Mouse (Mus musculus) left cerebral cortex, postnatal 25 days (tissue): ENCODE data around the gene Ttll12. TPM values are rescaled to one million over a fixed set of nuclear protein-coding genes. Genes with fewer than 3 reads are reported as not detected.

ENCODE experiments used
- DNase-seq, 2 experiments: peaks; one replicate each; pipeline ENCODE4 v3.0.0; 2022; ENCODE audit warnings: low spot score in 2 of 2, mixed read lengths in 1 of 2
- intact Hi-C: fragments of 180-260 bp; cut with DNase I; formaldehyde crosslinking; loops from one replicate; pipeline ENCODE4 v1.15.1; 2025
- total RNA-seq, 2 experiments: library from RNA; stranded (reverse); gene quantifications; 2 replicates each; pipeline ENCODE4 v1.2.3; 2021

Ttll12 gene
- total RNA-seq, 2 experiments from 2014 or later, result 10.9 to 12.3 TPM

DNA sequence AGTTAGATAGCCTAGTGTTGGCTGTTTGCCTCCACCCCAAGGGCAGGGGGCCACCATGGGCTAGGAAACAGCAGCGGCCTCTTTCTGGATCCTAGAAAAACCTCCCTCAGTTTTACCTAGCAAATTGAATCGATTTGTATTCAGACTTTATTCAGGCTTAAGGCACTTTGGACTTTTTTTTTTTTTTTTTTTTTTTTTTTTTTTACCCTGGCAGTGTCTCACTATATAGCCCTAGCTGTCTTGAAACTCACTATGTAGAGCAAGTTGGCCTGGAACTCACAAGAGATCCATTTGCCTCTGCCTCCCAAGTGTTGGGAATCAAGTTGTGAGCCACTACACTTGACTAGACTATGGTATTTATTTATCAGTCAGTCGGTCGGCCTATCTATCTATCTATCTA lies 1.9 kb upstream of the Ttll12 start:
- no peak for DNase-seq
- intact Hi-C loops, result no loop called here

DNA sequence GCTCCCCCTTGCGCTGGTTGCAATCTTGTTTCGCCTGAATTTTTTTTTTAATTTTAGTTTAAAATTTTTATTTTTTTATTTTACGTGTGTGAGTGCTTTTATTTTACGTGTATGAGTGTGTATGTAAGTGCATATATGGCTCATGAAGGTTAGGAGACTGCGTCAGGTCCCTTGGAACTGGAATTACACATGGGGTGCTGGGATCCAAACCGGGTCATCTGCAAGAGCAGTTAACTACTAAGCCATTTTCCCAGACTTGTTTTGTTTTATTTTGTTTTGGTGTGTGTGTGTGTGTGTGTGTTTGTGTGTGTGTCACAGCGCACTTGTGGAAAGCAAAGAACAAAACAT lies 381 bp upstream of the Ttll12 start:
- no peak for DNase-seq
- intact Hi-C loops, result no loop called here

DNA sequence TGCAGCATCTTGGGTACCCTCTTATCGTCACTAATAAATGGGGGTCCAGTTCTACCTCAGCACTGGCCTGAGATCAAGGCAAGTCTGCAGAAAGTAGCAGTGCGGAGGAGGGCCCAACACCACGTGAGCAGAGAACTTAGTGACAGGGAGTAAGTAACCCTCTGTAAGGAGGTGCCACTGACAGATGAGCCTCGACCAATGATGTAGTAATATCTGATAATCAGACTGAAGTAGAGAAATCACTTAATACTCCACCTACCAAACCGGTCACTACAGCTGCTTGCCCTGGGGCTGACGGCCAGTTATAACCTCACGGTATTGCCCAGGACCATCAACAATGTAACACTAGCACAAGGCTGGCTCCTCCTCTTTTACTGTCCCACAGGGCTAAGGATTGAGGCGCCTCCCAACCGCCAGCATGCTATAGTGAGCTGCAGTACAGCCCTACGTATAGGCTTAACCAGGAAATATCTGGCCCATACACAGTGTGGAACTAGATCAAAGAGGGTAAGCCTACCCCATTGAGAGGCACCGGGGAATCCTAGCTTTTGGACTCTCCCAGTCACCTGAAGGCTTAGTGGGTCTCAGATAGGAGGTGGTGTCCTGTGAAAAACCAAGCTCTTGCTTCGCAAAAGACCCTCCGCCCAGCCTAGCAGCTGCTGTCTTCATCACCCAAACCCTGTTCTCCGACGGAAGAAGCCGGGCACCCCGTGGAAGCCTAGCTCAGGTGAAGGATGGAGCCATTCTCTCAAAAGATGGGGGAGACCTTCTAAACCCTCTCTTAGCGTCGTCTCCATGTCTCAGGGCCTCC lies 1.1 kb downstream of the Ttll12 start:
- intact Hi-C loops, result no loop called here
- no peak for DNase-seq

DNA sequence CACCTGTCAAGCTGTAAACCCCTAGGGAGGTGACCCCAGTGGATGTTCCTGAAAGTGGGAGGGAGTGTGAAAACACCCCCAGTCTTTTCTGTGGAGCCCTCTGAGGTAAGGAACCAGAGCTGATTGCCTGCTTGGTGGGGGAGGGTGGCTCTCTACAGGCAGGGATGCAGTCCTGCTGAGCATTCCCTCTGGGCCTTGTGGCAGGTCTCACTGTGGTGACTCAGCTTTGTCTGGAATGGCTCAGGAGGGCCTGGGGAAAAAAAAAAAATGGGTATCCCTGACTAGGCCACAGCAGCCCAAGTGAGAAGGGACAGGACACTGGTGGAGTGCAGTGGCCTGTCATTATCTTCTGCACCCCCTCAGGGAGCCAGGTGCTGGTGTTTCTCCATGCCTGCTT lies 1.8 kb downstream of the Ttll12 start:
- intact Hi-C loops, result no loop called here

DNA sequence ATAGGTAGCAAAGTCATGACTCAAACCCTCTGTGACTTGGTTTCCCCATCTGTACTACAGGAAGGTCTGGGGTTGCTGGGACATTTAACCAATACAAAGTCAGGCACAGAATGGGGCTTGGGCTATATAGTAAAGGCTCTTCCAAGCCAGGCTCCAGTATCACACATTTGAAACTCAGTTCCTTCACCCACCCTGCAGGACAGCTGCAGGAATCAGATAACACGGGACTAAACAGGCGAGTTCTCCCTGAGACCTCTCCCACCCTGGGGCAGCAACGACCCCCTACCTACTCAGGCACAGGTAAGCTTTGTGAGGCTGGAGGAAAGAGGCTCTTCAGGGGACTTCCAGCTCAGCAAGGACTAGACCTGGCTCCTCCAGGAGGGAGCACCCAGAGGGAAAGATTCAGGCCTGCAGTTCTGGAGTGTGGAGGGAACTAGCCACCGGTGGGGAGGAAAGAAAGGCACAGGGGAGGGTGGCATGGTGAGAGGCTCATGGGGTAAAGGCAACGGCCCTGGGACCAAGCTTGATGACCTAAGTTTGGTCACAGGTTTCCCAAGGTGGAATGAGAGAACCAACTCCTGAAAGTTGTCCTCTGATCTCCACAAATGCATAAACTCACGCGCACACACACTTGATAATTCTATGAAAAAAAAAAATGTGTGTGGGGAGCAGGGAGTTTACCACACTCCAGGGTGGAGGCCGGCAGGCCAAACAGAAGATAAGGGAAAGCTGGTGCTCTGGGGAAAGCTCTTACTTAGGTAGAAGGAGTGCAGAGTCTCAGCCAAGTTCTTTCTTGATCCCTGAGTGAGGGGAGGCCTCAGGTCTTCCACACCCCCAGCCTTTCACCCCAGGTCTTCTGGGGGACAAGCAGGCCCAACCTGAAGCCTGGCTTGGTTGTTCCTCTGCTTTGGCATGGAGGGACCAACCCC lies 2.4 kb downstream of the Ttll12 start:
- intact Hi-C loops, result no loop called here
- no peak for DNase-seq

More for the DNA sequence above, 1.8 kb downstream of the Ttll12 start:
- DNase-seq, result no peak

DNA sequence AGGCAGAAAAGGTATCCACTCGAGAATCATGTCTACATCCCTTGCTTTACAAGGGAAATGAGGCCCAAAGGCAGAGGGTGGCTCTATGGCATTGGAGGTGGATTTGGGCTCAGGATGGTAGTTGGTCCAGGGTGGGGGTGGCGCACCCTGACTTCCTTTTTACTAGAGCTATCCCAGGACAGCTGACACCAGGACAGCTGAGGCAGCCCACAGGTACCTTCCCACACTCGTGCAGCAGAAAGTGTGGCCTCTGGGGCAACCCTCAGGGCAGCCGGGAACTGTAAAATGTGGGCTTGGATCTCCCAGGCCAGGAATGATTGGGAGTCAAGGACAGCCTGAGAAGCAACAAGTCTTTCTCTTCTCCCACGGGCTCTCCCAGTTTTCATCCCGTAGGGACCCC lies 3.2 kb downstream of the Ttll12 start:
- DNase-seq, result no peak
- intact Hi-C loops, result no loop called here

DNA sequence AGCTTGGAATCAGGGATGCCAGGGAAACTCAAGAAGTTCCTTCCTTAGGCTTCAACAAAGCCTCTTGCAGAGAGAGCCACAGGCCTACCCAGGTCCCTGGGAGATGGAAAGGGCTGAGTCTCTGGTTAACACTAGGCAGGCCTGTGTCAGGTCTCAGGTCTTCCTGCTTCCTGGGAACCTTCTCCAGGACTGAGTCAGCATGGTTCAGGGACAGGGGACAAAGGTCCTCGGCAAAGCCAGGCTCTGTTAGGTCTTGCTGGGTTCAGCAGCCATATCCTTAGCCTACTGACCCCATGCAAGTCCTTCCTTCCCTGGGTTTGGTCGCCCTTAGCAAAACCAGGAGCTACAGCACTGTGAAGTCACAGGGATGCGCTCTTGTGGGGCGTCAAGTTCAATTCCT lies 4.1 kb downstream of the Ttll12 start:
- no peak for DNase-seq
- intact Hi-C loops, result no loop called here

DNA sequence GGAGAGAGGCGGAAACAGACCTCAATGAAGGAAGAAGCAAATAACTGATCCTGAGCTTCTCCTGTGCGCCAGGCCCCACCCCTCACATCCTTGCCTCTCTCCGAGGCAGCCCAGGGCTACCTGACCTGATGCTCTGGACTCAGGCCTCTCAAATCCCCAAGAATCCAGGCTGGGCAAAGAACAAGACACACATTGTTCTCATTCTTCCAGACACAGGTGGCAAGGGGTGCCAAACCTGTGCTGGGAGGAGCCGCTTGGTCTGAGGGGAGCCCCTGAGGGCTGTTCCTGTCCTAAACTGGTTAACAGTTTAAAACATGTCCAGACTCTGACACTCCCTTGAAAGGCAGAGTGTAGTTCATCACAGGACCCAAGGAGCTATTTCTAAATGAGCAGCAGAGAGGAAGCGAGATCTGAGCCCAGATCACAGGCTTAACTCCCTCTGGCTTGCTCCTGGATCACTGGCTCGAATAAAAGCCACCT lies 10.2 kb downstream of the Ttll12 start:
- intact Hi-C loops, result no loop called here
- no peak for DNase-seq

DNA sequence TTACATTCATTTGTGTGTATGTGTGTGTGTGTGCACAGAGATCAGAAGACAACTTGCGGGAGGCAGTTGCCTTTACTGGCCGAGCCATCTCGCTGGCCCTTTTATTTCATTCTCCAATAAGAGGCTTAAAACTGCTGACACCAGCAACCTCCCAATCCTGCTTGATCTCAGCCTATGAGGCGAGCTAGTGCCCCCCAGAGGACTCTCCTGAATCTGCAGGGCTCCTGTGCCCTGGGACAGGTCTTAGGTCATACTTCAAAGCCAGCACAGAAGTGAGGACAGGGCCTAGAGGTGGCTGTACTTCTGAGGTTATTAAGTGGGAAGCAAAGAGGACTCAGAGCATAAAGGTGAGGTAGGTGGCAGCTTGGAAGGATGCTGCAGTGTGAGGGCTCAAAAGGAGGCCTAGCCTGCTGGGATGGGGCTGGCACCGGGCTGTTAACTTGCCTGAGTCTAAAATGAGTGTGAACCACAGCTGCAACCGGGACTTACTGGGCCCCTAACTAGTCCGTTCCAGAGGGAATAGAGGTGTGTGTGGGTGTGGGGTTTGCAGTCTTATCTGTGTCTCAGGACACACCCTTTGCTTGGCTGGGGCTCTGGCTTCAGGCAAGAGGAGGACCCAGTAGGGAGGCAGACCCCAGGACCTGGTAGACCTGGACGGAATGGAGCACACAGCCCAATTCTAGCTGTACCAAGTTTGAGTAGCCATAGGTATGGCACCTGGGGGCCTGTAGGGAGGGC lies 11.4 kb downstream of the Ttll12 start:
- no peak for DNase-seq
- intact Hi-C loops, result no loop called here

DNA sequence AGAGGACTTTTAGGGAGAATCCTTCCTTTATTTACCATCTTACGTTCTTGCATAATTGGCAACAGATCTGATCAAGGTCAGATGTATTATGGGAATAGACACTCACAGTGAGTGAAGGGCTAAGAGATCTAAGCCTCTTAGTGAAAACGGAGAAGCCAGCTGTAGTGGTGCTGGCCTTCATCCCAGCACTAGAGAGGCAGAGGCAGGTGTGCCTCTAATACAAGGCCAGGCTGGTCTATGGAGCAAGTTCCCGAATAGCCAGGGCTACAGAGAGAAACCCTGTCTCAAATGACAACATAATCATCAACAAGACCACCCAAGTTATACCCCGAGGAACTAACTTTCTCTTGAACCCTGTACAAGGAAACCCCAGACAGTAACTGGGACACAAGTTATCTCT lies 12.0 kb downstream of the Ttll12 start:
- intact Hi-C loops, result no loop called here
- no peak for DNase-seq

DNA sequence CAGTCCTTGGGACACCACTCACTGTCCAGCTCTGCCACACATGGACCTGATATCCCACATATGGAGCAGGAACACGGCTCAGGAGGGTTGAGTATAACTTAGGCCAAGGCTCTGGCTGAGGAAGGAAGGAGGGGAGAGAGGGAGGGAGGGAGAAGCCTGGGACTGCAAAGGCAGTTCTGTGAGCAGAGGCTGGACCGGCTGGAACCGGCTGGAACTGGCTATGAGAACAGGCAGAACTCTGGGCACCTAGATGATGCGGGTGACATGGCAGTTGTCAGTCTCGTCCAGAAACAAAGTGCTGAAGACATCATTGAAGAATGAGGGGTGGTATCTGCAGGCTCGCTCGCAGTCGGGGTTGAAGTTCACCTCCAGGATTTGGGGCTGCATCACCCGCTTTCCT lies 18.3 kb downstream of the Ttll12 start:
- intact Hi-C loops, result no loop called here
- DNase-seq, result no peak

DNA sequence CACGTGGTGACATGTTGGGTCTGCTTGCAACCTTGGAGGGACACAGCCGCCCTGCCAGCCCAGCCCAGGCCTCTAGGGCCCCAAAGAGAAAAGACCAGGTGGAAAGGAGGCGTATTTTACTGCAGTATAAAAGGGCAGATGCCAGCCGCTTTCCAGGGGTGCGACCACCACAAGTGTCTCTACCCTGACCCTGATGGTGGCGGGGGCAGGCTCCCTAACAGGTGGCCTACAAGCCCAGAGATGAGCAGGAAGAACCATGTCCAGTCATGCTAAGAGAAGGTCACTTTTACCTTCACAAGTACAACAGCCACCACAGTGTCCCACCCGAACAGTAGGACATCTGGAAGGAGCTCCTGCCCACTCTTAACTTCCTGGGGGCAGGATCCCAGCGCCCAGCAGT lies 19.4 kb downstream of the Ttll12 start:
- intact Hi-C loops, result no loop called here
- no peak for DNase-seq

DNA sequence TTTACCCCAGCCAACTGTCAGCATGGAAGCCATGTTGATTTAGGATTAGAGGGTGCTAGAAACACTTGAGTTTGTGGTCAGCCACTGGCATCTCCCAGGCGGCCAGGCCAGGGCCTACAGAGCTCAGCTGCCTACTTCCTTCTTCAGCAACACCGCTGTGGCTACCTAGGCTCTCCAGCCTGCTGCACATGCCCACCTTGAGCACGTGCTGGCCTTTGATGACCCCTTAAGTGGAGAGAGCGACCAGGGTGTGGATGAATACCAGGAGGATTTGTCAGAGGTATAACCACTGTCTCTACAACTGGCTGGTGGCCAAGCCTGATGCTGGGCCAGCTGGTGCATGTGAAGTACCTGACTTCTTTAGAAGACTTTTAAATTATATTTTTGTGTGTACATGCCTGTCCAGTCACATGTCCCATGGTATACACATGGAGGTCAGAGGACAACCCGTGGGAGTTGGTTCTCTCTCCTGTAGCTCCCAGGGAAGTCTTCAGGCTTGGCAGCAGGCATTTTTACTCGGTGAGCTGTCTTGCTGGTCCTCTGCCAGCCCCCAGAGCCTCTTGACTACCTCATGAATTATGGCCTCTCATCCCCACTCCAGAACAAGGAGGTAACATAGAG lies 20.1 kb downstream of the Ttll12 start:
- intact Hi-C loops, result no loop called here
- DNase-seq, result no peak

DNA sequence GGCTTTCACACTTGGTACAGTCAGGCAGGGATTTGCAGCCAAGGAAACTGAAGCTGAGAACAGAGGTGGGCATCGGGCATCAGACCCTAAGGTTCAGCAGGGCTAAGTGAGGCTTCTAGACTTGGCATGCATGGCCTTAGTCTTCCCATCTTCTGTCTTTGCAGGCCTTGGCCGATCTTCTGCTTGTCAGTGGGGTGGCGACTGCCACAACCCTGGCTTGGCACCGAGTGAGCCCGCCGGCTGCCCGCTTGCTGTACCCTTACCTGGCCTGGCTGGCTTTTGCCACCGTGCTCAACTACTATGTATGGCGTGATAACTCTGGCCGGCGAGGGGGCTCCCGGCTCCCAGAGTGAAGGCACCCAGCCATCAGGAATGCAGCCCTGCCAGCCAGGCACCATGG lies 21.4 kb downstream of the Ttll12 start:
- no peak for DNase-seq
- intact Hi-C loops, result no loop called here

DNA sequence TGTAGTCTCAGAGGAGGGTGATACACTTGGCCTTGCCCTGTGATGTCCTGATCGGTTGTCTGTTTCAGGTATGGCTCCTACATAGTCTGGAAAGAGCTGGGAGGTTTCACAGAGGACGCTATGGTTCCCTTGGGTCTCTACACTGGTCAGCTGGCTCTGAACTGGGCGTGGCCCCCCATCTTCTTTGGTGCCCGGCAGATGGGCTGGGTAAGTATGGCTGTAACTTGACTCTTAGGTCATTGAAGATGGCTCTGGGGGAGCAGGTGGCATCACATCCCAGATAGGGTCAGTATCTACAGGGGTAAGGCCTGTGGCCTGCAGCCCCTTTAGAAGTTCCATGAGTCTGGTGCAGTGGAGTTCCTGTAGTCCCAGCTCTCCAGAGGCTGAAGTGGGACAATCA lies 22.8 kb downstream of the Ttll12 start:
- intact Hi-C loops, result no loop called here
- DNase-seq, result no peak

DNA sequence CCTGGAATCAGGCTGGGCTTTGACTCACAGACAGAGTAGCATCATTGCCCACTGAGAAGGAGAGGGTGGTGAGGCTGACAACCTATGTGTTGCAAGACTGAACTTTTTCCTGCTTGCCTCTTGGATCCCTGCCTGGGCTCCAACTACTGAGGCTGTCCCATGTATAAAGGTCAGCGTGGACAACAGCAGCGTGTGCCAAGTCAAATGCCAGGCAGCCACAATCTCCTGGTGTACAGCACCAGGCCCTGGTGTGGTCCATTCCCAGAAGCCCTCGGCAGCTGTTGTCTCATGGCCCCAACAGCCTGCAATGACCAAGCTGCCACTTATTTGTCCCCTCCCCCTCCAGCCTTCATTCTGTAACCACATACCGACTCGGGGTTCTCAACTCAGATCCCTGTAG lies 23.3 kb downstream of the Ttll12 start:
- no peak for DNase-seq
- intact Hi-C loops, result no loop called here

DNA sequence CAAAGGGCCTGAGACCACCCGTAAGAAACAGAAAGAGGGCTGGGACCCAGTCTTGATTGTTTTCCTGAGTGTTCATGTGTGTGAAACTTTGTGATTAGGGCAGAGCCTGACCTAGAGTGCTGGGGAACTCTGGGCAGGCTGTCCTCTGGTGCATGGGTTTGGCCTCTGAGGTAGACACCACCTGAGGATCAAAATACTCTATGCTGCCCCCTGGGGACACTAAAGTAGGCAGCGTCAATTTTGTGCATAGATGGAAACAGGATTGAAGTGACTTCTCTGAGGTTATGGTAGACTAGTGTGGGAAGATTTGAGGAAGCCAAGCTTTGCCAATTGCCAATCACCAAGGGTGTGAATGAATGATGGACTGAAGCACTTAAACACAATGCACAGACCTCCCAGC lies 24.3 kb downstream of the Ttll12 start:
- no peak for DNase-seq
- intact Hi-C loops, result no loop called here

DNA sequence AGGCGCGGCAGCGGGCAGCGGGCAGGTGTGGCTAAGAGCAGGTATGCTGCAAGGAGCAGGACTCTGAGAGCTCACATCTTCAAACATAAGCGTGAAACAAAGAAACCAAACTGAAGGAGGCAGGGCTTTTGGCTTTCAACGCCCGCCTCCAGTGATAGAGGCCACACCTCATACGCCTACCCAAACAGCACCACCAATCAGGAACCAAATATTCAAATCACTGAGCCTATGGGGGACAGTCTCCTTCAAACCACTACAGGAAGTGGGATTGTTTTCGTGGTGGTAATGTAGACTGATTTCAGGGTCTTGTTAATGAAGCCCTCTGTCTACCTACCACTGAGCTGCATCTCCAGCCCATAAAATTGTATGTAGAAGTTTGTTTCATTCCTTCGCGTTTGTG lies 25.3 kb downstream of the Ttll12 start:
- DNase-seq, result no peak
- intact Hi-C loops, result no loop called here

DNA sequence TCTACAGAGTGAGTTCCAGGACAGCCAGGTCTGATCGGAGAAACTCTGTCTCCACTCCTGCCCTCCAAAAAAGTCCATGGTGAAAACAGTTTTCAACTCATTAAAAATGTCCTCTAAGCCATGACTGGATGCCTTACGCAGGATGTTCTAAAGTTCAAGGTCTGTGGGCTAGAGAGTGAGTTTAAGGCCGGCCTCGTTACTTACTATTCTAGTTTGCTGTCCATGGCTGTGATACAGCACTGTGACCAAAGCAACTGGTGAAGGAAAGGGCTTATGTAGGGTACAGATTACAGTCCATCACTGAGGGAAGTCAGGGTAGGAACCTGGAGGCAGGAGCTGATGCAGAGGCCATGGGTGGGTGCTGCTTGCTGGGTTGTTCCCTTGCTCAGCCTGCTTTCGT lies 26.4 kb downstream of the Ttll12 start:
- intact Hi-C loops, result no loop called here
- DNase-seq, result no peak

DNA sequence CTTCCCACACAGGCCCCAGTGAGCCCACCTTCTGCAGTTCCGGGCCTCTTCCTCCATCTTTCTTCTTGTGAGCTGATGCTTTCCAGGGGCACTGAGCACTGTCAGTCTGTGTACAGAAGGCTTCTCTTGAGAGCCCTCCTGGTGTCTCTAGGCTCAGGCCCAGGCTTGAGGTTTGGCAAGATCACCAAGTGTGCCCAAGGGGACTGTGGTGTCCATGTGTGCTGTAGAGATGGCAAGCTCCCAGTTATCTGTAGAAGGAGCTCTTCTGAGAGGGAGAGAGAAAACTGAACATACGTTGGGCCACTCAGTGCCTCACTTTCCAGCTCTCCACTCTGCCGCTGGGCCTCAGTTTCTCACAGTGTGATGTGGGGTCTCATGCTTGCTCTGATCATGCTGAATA lies 27.2 kb downstream of the Ttll12 start:
- DNase-seq, result no peak
- intact Hi-C loops, result no loop called here
